Mouse (Mus musculus) retina, postnatal 1 day (tissue): Measurements from ENCODE around the gene Mip.
"Not testable (repeated sequence)": the region's sequence is repeated elsewhere in the genome, so short reads cannot be mapped to it uniquely, and the experiment has no call there.

Experiments used
- DNase-seq: peaks from one replicate; pipeline ENCODE4 v3.0.0-alpha.2; 2012

The Mip gene

DNA sequence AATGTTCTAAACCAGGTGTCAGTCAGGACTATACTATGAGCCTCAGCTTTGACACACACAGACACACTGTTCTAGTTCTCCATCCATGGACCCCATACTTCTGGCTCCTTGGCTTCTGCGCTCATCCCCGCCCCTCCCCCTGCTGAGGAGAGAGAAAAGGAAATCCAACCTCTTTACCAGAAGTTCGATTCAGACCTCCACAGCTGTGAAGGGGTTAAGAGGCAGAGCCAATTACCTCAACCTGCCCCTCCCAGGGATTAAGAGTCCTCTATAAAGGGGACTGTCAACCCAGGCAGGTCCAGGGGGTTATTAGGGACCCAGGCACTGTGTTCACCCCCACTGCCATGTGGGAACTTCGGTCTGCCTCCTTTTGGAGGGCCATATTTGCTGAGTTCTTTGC is at the start of gene Mip:
Gene Mip, plus strand, starts transcription at position 301 of the 400 bp plus-strand sequence.
- no peak for DNase-seq

DNA sequence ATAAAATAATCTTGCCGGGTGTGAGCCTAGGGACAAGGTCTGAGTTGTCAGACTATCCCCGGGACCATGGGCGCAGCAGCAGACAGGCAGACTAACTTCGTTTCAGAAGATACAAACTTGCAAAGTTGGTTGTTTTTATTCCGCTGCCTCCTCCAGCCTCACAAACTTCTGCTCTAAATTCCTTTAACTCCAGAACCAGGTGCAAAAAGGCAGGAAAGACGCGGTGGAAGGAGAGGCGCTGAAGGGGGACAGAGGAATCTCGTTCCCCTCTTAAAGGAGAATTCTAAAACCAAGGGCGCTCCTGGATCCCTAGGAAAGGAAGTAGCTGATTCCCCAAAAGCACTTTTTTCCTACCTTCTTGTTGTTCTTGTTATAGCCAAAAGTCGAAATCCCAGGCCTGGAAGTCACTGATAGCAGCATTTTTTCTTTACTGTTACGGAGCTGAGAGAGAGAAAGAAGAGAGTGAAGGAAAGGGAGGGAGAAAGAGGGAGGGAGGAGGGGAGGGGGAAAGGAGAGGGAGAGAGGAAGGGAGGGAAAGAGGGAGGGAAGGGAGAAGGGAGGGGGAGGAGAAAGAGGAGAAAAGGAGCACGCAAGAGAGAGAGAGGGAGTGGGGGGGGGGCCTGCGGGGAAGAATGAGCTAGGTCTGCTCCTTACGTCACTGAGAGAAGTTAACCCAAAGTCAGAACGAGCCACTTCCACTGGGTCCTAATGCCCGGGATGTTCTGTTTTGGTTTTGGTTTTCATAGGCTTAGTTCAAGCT is 49.5 kb upstream of the Mip start:
- DNase-seq: peak; percentile 90

DNA sequence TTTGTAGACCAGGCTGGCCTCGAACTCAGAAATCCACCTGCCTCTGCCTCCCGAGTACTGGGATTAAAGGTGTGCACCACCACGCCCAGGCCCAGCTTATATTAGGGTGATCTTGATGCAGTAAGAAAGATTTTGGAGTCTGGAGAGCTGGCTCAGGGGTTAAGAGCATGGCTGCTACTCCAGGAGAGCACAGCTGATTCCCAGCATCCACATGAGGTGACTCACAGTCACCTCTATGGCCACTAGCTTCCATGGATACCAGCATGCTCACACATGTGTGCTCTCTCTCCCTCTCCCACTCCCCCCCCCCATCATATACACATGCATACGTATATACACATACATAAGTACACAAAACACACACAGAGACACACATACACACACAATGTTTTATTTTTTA is 48.3 kb upstream of the Mip start:
- no peak for DNase-seq

DNA sequence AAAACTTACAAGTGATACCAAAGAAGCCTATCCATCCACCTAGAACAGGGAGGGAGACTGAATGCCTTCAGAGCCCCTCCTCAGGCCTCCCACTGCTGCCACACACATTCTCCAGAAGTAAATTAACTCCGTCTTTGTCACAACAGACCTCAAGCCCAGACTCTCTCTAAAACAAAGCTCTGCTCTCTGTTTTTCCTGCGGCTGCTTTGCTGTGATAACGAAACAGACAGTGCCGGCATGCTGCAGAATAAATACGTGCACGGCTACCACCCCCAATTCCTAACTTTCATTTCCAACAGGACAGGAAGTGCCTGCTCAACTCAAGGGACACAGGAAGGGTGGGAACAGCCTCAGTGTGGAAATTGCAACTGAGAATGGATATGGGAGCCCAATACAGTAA is 45.6 kb upstream of the Mip start, which contains the start of gene Rbms2:
Gene Rbms2, minus strand, starts transcription at position 309 of the 400 bp plus-strand sequence.
- DNase-seq: no peak

DNA sequence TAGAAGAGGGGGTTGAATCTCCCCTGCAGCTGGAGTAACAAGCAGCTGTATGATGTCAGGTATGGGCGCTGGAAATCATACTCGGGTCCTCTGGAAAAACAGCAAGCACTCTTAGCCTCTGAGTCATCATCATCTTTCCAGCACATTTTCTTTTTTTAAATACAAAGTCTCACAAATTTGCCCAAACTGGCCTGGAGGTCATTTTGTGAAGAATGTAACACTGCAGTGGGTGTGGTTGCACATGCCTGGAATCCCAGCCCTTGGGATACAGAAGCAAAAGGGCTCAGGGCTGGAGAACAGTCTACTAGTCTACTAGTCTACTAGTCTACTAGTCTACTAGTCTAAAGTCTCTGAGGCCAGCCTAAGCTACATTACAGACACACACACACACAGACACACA is 41.3 kb upstream of the Mip start:
- DNase-seq: no peak

DNA sequence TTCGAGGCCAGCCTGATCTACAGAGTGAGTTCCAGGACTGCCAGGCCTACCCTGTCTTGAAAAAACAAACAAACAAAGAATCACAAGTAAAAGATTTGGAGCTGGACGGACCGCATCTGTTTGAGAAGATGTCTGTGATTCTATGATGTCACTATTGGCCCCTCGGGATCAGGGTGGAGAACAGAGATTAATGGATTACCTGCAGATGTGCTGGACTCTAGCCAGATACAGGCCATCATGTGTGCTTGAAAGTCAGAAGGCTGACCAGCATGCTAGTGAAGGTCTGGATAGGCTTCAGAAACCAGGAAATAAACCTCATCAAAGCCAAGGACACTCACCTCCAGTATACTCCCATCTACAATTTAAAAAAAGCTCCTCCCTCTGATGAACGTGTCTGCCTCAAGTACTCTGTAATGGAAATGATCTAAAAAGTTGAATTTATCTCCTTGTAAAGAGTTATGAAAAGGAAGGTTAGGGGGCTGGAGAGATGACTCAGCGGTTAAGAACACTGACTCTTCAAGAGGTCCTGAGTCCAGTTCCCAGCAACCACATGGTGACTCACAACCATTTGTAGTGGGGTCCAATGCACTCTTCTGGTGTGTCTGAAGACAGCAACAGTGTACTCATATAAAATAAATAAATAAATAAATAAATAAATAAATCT is 40.2 kb upstream of the Mip start:
- DNase-seq: no peak

DNA sequence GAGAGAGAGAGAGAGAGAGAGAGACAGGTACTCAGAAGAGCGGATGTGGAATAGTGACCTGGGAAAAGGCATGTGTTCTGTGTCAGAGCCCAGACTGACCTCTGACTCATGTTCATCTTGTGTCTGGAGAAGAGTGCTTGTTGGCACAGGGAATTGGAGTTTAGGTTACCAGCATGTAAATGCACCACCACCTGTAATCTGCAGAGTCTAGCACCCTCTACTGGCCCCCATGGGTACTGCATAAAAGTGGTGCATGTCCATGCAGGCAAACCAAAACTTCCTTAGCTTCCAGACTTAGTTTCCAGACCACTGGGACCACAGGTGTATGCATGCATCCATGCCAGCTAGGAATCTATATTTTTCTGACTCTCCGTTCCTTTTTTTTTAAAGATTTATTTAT is 39.7 kb upstream of the Mip start:
- peak; percentile 87 for DNase-seq

DNA sequence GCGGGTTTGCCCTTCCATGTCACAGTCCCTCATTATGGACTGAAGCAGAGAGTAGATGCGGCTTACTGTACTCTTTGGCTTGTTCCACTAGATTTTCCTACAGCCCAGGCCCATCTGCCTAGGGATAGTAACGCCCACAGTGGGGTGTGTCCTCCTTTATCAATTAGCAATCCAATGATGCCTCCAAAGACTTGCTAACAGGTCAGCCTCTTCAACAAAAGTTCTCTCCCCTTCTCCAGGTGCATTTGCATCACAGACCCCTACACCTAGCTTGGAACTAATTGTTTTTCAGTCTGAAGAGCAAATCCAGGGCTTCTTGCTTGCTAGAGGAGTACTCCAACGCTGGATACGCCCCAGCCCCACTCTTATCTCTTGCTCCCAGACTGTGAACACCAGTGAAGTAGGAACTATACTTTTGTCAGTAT is 38.4 kb upstream of the Mip start:
- no peak for DNase-seq

DNA sequence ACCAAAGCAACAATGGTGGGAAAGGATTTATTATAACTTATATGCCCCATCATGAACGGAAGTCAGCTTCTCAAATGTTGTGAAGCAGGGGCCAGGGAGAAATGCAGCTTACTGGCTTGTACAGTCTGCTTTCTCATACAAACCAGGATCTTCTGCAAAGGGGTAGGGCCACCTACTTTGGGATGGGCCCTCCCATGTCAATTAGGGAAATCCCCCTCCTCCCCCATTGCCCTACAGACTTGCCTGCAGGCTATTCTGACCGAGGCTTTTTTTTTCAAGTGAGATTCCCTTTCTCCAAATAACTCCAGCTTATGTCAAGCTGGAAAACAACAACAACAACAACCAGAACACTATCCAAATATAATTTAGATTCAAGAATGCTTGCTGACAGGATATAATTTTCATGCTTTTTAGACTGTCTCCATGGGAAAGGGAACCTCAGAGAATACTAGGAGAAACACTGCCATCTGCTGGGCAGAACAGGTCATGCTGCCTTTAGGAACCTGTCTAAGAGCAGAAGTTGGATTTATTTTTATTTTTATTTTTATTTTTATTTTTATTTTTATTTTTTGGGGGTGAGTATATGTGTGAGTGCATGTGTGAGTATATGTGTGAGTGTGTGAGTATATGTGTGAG is 37.3 kb upstream of the Mip start:
- DNase-seq: peak; percentile 81

DNA sequence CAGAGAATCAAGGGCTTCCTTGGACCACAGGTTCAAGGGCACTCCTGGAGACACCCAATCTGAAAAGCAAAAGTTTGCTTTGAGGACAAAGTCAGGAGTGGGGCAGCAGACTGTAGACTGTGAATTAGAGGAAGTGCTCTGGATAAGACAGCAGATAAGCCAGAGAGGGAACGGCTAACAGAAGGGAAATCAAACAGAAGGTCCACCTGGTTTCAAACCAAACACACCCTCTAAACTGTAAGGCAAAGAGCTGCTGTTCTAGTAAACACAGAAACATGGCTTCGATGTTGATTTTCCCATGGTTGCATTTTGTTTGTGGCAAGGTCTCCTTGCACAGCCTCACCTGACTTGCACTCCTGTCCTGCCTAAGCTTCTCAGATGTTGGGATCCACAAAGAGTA is 34.2 kb upstream of the Mip start:
- DNase-seq: no peak

DNA sequence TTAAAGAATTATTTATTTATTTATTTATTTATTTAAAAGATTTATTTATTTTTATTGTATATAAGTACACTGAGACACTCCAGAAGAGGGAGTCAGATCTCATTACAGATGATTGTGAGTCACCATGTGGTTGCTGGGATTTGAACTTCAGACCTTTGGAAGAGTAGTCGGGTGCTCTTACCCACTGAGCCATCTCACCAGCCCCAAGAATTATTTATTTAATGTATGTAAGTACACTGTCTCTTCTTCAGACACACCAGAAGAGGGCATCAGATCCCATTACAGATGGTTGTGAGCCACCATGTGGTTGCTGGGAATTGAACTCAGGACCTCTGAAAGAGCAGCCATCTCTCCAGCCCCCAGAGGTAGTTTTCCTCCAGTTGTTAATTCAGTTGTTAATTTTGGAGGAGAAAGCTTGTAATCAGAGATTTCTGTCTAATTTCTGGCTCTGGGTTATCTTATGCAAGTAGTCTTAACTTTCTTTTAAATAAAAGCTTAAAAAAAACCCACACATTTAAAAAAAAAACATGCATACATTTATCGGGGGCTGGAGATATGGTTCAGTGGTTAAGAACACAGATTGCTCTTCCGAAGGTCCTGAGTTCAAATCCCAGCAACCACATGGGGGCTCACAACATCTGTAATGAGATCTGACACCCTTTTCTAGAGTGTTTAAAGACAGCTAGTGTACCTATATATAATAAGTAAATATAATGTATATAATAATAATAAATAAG is 33.4 kb upstream of the Mip start:
- DNase-seq: not testable (repeated sequence)

DNA sequence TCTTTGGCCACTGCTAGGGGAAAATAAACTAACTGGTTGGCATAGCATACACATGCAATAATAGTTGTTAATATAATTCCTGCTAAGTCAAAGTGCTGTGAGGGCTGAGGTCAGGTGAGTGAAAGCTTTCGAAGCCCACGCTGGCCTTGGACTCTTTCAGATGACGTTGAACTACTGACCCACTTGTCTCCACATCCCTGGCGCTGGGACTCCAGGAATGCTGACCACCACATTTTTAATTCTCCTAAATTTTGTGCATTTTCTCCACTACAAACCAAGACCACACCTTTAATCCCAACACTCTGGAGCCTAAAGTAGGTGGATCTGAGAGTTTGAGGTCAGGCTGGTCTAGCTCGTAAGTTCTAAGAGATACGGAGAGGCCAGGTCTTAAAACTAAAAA is 32.5 kb upstream of the Mip start:
- DNase-seq: no peak

DNA sequence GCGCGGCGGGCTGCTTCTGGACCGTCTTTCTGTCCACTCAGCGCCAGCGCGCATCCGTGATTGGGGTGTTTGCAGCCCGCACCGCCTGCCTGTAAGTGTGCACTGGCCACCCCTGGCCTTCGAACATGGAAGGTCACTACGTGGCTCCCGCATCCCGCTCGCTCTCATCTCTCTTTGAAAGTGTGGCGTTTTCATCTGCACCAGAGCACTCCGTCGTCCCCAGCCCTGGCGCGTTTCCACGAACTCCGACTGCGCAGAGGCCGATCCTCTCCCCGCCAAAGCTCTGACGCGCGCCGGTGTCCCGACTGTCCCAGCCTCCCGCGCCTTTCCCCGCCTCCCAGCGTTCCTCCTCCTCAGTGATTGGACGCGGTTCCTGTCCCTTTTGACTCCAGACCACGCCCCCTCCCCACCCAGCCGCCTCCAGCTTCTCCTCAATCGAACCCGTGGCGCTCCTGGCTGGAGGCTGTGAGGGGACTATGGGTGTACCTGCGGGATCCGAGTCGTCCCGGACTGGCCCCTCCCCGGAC is 31.6 kb upstream of the Mip start, which contains the start of gene Gls2:
Gene Gls2, plus strand, starts transcription at position 434 of the 527 bp plus-strand sequence.
- DNase-seq: peak; percentile 97

DNA sequence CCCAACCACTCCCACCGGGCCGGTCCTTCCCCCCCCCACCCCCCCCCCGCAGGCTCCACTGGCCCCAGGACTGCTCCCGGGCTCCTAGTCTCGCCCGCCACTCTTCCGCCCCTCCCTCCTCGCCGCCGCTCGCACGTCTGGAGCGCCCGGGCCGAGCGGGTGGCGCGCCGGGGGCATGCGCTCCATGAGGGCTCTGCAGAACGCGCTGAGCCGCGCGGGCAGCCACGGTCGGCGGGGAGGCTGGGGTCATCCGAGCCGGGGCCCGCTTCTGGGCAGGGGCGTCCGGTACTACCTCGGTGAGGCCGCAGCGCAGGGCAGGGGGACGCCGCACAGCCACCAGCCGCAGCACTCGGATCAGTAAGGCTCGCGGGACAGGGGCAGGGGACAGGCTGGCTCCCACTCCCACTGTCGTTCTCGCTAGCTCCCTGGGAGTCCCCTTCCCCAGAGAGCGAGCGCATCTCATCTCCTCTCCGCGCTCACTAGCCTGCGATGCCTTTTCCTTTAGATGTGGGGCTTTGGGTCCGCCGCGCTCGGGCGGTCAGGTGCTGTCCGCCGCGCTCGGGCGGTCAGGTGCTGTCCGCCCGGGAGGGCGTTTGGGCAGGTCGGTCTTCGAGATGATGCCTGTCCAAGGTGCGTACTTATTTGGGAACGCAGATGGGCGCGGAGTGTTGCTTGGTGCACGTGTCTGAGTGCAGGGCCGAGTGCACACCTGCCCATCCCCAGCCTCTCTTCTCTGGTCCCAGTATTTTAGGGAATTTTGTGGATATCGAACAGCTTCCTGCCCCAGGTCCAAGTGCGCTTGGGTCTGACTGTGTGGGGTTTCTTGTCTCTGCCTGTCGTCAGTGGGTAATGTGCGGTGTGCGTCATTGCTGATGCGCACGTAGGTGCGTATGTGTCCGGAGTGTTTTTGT is 30.8 kb upstream of the Mip start:
- DNase-seq: peak; percentile 28

DNA sequence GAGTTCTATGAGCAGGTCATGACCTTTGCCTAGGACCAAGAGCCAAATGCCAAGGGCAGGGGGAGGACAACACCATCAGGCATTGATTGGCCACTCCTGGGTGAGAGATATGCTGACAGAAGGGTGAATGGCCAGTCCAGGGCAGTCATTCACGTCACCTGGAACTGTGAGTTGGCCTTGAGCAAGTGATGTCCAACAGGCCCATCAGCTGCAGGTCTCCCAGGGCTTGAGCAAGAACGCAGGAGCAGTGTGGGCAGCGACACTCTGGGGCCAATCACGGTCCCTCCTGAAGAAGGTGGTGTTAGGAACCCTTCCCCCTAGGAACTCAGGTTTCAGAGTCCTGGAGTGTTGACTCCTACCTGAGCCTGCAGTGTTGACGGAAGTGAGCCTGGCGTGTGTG is 23.8 kb upstream of the Mip start:
- DNase-seq: no peak

DNA sequence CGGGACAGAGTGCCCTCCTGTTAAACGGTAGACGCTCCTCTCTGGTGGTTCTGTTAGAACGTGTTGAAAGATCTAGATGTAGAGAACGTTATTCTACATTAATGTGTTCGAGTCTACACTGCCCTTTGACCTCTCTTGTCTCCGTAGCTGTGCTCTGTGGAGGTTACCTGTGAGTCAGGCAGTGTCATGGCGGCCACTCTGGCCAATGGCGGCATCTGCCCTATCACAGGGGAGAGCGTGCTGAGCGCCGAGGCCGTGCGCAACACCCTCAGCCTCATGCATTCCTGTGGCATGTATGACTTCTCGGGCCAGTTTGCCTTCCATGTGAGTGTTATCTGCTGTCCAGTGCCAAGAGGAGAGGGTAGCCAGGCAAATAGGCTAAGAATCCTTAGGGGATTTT is 20.7 kb upstream of the Mip start:
- no peak for DNase-seq

DNA sequence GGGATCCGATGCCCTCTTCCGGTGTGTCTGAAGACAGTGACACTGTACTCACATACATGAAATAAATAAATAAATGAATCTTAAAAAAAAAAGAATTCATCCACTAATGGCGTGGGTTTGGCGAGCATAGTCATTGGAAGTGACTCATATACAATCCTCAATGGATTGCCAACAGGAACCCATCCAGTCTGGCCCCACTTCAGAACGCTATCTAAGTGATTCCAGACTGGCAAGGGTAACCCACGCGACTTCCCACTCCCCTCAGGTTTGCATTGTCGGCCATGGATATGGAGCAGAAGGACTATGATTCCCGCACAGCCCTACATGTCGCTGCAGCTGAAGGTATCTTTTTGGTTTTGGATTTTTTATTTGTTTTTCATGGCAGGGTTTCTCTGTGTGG is 17.3 kb upstream of the Mip start:
- no peak for DNase-seq

DNA sequence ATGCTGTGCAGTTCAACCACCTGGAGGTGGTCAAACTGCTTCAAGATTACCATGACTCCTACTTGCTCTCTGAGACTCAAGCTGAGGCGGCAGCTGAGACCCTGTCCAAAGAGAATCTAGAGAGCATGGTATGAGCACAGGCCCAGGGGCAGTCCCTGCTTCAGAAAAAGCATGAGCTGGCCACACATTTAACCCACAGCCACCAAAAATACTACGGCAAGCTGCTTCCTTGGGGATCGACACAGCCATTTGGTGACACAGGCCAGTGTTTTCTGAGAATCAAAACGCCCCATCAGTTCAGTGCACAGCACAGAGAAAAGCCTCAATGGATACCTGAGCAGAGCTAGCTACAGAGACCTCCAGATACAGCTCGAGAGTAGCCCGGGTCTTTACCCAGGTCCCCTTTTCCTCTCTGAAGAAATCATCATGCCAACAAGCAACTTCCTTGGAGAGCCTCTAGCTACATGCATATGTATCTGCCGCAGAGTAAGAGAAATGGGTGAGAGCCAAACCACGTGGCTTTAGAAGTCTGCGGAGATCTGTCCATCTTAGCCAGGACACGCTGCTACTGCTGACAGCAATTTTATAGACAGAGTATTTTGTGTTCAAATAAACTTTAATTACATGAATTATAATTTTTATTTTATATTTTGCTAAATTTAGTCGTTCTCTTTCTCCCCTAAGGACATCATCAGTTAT is 16.2 kb upstream of the Mip start:
- no peak for DNase-seq

DNA sequence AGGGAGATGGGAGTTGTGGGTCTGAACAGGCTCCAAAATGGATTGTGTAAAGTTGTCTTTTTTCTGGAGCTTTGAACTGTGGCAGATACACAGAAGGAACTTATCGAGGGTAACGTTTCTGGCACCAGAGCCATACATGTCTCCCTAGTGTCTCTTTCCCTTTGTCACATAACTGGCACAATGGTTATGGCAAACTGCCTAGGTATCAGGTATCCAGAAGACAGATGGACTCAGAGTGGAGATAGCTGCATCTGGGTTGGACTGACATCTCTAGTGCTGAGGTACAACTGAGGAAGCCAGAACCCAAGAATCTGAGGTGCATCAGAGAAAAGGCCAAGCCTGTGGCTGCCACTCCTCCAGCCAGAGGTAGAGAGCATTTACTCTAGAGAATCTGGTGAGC is 15.5 kb upstream of the Mip start:
- no peak for DNase-seq

DNA sequence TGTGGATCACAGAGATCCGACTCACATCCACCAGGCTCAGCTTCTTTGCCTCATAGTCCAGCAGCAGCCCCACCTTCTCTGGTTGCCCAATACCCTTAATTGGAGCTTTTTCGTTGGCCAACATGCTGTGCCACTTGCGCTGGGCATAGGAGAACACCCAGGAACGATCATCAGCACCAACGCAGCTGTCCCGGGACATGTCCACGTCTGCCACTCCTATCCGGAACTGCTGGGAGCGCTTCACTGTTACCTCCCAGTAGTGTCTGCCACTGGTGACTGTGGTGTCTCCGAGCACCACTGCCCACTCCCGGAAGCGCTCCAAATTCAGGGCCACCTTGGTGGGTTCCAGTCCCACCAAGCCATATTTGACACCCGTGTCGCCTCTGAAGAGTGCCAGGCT is 14.7 kb upstream of the Mip start:
- DNase-seq: no peak

DNA sequence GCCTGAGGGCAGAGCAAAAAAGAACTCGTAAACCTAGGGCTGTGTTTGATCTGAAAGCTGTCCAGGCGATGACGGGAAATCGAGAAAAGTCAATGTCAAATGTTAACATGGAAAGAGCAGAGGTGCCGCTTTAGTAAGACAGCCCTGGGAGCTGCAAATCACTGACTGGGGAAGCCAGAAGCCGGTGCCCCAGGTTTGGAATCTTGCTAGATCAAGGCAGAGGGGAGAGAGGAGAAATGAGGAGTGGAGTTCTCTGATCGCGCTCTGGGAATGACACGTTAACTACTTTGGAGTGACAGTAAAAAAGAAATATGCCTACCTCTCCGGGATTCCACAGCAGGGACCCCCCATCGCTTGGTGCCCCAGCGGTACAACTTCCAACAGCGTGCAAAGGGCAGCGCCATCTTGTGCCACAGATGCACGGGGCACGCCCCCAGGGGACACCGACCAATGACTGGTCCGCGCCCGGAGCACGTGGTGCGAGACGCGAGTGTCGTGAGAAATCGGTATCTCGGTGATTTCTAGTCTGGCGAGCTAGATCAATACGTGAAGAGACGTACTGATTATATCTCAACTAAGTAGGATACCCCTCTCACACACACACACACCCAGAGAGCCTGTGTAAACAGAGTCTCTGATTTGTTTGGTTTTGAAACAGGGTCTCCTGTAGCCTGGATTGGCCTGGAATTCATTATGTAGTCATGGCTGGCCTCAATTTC is 14.1 kb upstream of the Mip start, which contains the start of gene Spryd4:
Gene Spryd4, minus strand, starts transcription at position 418 of the 719 bp plus-strand sequence.
- DNase-seq: peak; percentile 94
